Mouse (Mus musculus) liver, postnatal 0 days (tissue): Measurements from ENCODE around the gene Tfdp2.

Experiments used
- CTCF ChIP-seq: sonication (generic); IDR thresholded peaks from 2 replicates; pipeline ENCODE4 v1.5.1; 2016; ENCODE audit warnings: antibody characterized with exemption, low read depth
- EP300 ChIP-seq: IDR thresholded peaks from 2 replicates; pipeline ENCODE4 v1.6.1; 2016; ENCODE audit warnings: antibody characterized with exemption, low read depth, mild to moderate bottlenecking

- TF ChIP-seq CTCF: no peak
- no peak for TF ChIP-seq EP300
Observed at GRCm38 (mm10) chr9:96261101-96261500, 65.0 kb downstream of the Tfdp2 start.
